Mouse (Mus musculus) heart, adult 11 months (tissue): ENCODE data around the gene Atg7.

Source experiments
- DNase-seq: peaks from one replicate; pipeline ENCODE4 v3.0.0; 2022

Atg7 gene

GRCm38 (mm10) chr6:114858722-114859053 lies 215.8 kb downstream of the Atg7 start:
- DNase-seq, result no peak

- peak; percentile 98 for DNase-seq
These were observed 218.0 kb downstream of the Atg7 start for GRCm38 (mm10) chr6:114860677-114861568.

DNA sequence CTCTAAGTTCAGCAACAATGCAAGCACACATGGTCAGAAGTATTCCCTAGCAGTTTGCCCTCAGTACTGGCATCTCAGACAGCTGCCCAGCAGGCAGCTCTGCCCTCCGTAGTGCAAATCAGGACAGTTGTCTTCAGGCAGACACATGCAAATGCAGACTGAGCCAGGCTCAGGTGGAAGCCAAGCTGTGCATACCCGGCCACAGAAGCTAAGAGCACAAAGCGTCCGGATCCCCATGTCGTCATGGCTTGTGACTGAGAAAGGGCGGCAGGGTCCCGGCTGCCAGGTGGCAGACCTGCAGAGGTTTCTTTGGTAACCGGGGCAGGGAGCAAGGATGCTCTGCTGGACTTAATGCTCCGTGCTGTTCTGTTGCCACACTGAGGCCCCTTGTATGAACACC lies 218.7 kb downstream of the Atg7 start:
- peak; percentile 92 for DNase-seq

- DNase-seq, result no peak
These were observed 219.1 kb downstream of the Atg7 start for GRCm38 (mm10) chr6:114862046-114862445.

GRCm38 (mm10) chr6:114863501-114863900 lies 220.6 kb downstream of the Atg7 start:
- DNase-seq, result no peak

GRCm38 (mm10) chr6:114864421-114864820 lies 221.5 kb downstream of the Atg7 start:
- DNase-seq, result no peak

GRCm38 (mm10) chr6:114866078-114866477 lies 223.2 kb downstream of the Atg7 start:
- DNase-seq, result no peak

DNA sequence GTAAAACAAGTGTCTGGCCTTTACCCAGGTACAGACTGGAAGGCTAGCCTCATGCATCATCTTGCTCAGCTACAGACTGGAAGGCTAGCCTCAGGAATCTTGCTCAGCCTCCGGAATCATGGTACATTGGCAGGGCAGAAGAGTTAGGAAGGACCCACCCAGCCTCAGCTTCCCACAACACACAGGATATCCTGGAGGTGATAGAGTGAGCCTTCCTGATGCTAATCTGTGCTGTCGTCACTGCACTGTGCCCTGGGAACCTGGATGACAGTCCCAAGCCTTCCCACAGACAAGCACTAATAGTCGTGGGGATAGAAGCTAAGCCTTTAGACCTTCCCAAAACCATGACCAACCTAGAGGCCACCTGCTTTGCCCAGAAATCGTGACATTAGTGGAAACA lies 223.7 kb downstream of the Atg7 start:
- DNase-seq, result peak; percentile 96

DNA sequence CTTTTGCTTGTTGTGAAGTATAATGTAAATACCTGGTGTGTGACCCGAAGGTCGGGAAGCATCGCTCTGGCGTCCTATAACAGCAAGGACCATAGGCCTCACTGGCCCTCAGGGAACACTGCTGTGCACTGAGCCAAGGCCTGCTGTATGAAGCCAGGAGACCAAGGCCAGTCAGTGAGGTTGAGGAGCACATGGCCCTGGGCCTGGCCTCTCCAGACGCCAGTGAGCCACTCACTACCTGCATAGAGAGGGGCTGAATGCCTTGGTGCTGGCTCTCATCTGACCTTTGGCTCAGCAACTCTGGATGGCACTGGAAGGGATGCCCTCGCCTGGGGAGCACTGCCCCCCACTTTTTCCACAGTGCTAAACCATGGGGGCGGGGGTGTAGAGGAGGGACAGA lies 225.8 kb downstream of the Atg7 start:
- no peak for DNase-seq

DNA sequence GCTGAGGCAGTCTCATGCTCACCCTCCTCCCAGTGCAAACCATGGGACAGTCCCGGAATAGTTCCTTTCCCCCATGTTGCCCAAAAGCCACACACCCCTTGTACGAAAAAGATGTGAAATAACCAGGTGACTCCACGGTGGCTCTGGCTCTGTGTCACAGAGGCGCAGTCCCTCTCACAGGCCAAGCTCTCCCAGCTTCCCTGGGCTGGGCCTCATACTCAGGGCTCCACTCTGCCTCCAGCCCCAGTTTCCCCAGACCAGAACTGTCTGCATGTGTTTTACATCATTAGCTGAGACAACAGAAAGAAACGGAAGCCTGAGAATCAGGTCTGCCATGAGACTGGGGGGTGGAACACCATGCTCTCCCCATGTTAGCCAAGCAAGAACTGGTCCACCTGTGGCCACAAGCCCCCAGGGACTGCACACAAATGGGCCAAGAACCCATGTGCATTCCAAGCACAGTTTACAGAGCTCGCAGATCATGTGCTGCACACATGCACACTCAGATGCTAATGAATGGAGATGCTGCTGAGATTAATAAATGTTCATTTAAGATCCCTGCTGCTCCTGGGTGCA lies 226.7 kb downstream of the Atg7 start:
- DNase-seq, result peak; percentile 94

GRCm38 (mm10) chr6:114871010-114871660 lies 228.2 kb downstream of the Atg7 start:
- no peak for DNase-seq

DNA sequence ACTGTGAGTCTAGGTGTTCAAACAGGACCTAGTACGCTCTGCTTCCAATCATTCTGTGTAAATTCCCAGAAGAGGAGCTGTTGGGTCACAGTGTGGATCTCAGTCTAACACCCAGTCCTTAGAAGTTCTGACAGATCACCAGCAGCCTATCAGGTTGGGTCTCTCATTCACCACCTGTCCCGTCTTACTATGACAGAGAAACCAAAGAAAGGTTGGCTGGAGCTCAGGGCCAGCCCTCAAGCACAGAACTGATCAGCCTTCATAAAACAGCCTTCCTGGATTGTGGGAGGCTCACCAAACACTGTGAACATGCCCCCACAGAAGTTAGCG lies 230.9 kb downstream of the Atg7 start:
- DNase-seq, result no peak

DNA sequence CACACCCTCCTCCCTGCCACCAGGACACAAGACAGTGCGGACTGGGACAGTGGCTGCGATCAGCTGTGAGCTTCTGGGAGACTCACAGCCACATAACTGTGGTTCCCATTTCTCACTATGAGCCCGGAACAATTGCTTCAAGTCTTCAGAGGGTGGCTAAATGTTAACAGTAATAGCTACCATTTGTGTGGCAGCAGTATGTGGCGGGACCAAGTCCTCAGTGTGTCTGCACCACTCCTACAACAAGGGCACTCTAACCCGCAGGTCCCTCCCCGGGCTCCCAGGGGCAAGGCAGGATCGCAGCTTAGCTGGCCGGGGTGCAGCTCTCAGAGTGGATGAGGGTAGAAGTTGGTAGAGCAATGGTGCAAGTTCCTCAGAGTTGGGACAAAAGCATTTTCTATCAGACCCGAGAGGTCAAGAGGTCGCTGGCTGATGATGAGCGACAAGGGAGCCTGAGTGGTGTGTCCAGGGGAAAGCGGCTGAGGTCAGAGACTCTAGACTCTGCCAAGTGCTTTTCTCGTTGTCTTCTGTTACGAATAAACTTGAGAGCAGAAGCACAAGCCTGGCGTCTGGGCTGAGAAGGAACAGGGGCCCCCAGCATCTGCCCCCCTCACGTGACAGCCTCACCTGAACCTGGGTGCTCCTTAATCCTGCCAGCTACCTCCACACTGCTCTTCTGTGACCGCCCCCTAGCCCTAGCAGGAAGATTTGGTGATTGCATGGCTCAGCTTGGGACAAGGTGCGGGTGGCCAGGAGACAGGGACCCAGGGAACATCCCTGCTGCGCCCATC lies 231.4 kb downstream of the Atg7 start:
- DNase-seq, result peak; percentile 93

- peak; percentile 100 for DNase-seq
These were observed 232.2 kb downstream of the Atg7 start for GRCm38 (mm10) chr6:114875018-114875558.

- no peak for DNase-seq
These were observed 233.1 kb downstream of the Atg7 start for GRCm38 (mm10) chr6:114876033-114876432.

DNA sequence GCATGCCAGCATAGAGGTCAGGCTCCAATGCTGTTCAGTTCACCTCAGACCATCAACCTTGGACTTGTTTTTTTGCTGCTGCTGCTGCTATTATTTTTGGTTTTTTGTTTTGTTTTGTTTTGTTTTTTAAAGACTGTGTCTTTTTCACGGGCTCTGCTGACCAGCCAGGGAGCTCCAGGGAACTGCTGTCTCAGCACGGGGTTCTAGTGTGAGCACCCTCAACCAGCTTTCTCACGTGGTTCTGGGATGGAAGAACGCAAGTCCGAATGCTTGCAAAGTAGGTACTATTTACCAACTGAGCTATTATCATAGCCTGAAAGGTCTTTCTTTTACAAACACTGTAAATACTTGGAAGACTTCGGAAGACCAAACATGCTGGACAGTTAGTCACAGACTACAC lies 233.6 kb downstream of the Atg7 start:
- DNase-seq, result no peak

DNA sequence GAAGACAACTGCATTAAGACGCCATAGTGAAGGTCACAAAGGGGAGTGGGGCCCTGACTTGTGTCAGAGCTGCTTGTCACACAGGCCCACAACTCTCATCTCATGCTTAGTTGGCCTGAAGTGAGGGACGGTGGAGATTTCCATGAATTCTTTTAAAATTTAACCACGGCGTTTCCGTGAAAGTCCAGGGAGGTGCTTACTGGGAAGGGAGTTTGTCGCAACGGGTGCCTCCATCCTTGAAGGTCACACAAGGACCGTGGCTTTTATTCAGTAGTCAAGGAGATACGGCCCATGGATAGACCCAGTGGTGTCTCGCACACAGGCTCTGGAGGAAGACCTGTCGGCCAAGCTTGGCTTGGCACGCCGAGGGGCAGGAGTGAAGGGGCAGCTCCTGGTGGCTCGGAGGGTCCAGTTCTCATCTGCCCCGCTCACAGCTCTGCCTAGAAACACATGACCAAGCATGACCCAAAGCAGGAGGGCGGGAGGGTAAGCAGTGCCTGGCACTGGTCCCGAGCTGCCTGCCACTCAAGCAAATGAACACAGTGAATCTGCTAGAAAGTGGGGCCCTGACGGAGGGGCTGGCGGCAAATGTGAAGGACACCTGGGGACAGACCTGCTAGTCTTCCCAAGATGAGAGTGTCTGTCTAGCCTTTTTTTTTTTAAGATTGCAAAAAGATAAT lies 236.1 kb downstream of the Atg7 start:
- peak; percentile 95 for DNase-seq

- no peak for DNase-seq
These were observed 237.9 kb downstream of the Atg7 start for GRCm38 (mm10) chr6:114880798-114881197.

DNA sequence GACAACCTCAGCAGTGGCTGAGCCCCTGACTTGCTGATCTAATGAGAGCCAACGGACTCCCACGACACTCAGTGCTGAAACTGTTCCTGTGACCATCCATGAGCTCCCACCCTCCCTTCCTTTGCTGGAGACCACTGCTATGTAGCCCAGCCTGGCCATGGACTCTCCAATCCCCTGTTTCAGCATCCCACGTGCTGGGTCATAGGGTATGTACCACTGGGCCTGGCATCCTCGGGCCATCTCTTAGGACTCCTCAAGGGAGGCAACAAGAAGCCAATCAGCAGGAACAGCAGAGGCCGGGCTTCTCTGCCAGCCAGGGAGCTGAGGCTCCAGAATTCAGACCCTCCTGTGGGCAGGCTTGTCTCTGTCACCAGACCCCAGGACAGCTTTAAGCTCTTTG lies 239.3 kb downstream of the Atg7 start:
- peak; percentile 92 for DNase-seq

GRCm38 (mm10) chr6:114882675-114883074 lies 239.8 kb downstream of the Atg7 start:
- DNase-seq, result no peak

- DNase-seq, result peak; percentile 98
These were observed 240.4 kb downstream of the Atg7 start for GRCm38 (mm10) chr6:114883261-114883740.

- DNase-seq, result peak; percentile 83
These were observed 242.2 kb downstream of the Atg7 start for GRCm38 (mm10) chr6:114885129-114885528.
